ENCODE assay signal across 8 mouse cellular contexts in the genomic region with DNA sequence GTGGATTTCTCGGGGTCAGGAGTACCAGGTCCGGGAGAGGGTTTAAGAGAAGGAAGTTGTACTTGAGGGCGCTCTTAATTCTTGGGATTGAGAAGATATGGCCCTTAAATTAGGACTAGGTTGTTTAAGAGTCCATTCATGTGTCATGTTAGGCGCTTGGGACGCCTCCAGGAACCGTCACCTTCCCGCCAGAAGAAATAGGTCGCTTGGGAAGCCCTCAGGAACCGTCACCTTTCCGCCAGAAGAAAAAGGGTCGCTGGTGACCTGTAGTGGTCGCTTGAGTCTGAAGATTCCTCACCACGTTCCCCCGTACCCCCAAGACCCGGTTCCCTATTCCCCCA. TPM values are rescaled to one million over a fixed set of nuclear protein-coding genes. Genes with fewer than 3 reads are reported as not detected.
DNase-seq lines count a peak whose midpoint lies in the region; ATAC-seq and TF ChIP-seq lines count a peak whose summit lies in the region.

No protein-coding gene starts in this region.

- H3K4me2 ChIP-seq in kidney, embryonic 16.5 days (replicated peaks; ENCODE audit: low read depth, low read length): peak overlapping the region; percentile 63
- H3K4me2 ChIP-seq in heart, embryonic 12.5 days: peak overlapping the region; percentile 67
- peak overlapping the region; percentile 81 for H3K4me2 ChIP-seq in limb, embryonic 14.5 days (replicated peaks; ENCODE audit: low read depth, low read length, severe bottlenecking)

- WGBS in kidney, embryonic 16.5 days: under 1% methylated on average over 15 of the region's 15 CpGs
- 2% methylated on average over 15 of the region's 15 CpGs for WGBS in heart, embryonic 12.5 days
- under 1% methylated on average over 15 of the region's 15 CpGs for WGBS in limb, embryonic 14.5 days

- peak overlapping the region; percentile 92 for H3K4me3 ChIP-seq in kidney, embryonic 16.5 days (ENCODE audit: low read length)
- peak overlapping the region; percentile 87 for H3K4me3 ChIP-seq in heart, embryonic 12.5 days
- peak overlapping the region; percentile 97 for H3K4me3 ChIP-seq in limb, embryonic 14.5 days (replicated peaks; ENCODE audit: low read length)

- peak overlapping the region; percentile 100 for H3K27ac ChIP-seq in kidney, embryonic 16.5 days (ENCODE audit: low read length)
- peak overlapping the region; percentile 99 for H3K27ac ChIP-seq in heart, embryonic 12.5 days (ENCODE audit: poor library complexity, severe bottlenecking)
- H3K27ac ChIP-seq in limb, embryonic 14.5 days (replicated peaks; ENCODE audit: low read depth, low read length): peak overlapping the region; percentile 97

- no peak for TF ChIP-seq POLR2A in limb, embryonic 14.5 days (IDR thresholded peaks at IDR 0.05; ENCODE audit: borderline replicate concordance, extremely low read depth, insufficient read depth, insufficient read length)

- ATAC-seq in kidney, embryonic 16.5 days (ENCODE audit: low FRiP score, low TSS enrichment): no peak
- ATAC-seq in heart, embryonic 12.5 days (ENCODE audit: insufficient number of reproducible peaks, low FRiP score): no peak
- ATAC-seq in limb, embryonic 14.5 days (ENCODE audit: low FRiP score, low read depth): no peak

- H3K36me3 ChIP-seq in kidney, embryonic 16.5 days (ENCODE audit: insufficient read depth, low read length): peaks cover 3% of the 10 kb centered on the region; the same call in 1 of the 2 replicates
- H3K36me3 ChIP-seq in heart, embryonic 12.5 days: peaks cover 5% of the 10 kb centered on the region; the same call in 1 of the 2 replicates
- H3K36me3 ChIP-seq in limb, embryonic 14.5 days (ENCODE audit: control insufficient read depth, insufficient read depth, low read length): peaks cover 4% of the 10 kb centered on the region; the same call in 1 of the 2 replicates

- H3K27me3 ChIP-seq in kidney, embryonic 16.5 days (ENCODE audit: insufficient read depth, low read length): no peaks in the 10 kb centered on the region
- no peaks in the 10 kb centered on the region for H3K27me3 ChIP-seq in heart, embryonic 12.5 days (replicated peaks)
- no peaks in the 10 kb centered on the region for H3K27me3 ChIP-seq in limb, embryonic 14.5 days (ENCODE audit: control insufficient read depth, insufficient read depth, low read length)

- H3K9ac ChIP-seq in kidney, embryonic 16.5 days (replicated peaks; ENCODE audit: low read length): peak overlapping the region; percentile 99
- peak overlapping the region; percentile 96 for H3K9ac ChIP-seq in heart, embryonic 12.5 days
- H3K9ac ChIP-seq in limb, embryonic 14.5 days (ENCODE audit: low read depth, low read length, severe bottlenecking): peak overlapping the region; percentile 99

- no peak for DNase-seq in kidney, adult 9 months
- DNase-seq in adrenal gland, postnatal 36 days: peak; percentile 23 to 31
- DNase-seq in limb, embryonic 14.5 days (ENCODE audit: low spot score): no peak
- peak; percentile 32 for DNase-seq in neural tube, embryonic 10.5 days (ENCODE audit: extremely low spot score, low spot score)
- no peak for DNase-seq in Muller cell, postnatal 12 days (ENCODE audit: inconsistent ontology term)
- no peak for DNase-seq in layer of hippocampus, adult 8-10 months (ENCODE audit: low spot score in 2 of 2)

- H3K9me3 ChIP-seq in kidney, embryonic 16.5 days (ENCODE audit: low read length): no peaks in the 10 kb centered on the region
- H3K9me3 ChIP-seq in heart, embryonic 12.5 days (replicated peaks): no peaks in the 10 kb centered on the region
- no peaks in the 10 kb centered on the region for H3K9me3 ChIP-seq in limb, embryonic 14.5 days (ENCODE audit: control insufficient read depth, low read length)

- peaks cover 24% of the 10 kb centered on the region for H3K4me1 ChIP-seq in kidney, embryonic 16.5 days (ENCODE audit: insufficient read depth, low read length)
- H3K4me1 ChIP-seq in heart, embryonic 12.5 days (replicated peaks): peaks cover 36% of the 10 kb centered on the region
- peaks cover 12% of the 10 kb centered on the region for H3K4me1 ChIP-seq in limb, embryonic 14.5 days (ENCODE audit: control insufficient read depth, insufficient read depth, low read length)

RNA-seq across cellular contexts. Expression of a gene that starts 0.5 kb away (rescaled TPM):
- polyA plus RNA-seq in kidney, embryonic 16.5 days (2015; fragmentation: Nextera tagmentation; extraction: Ambion mirVana): 104 and 108 TPM in 2 replicates
- total RNA-seq in adrenal gland, postnatal 36 days (2021): 10 to 100 TPM; 70.8 to 71.6 TPM
- polyA plus RNA-seq in heart, embryonic 12.5 days (2016; fragmentation: Nextera tagmentation; extraction: Ambion mirVana): 138 and 141 TPM in 2 replicates
- 65.2 and 76.3 TPM in 2 replicates for polyA plus RNA-seq in limb, embryonic 14.5 days (2012; rRNA removed)
- 105 and 116 TPM in 2 replicates for polyA plus RNA-seq in limb, embryonic 14.5 days (2014; fragmentation: Nextera tagmentation; extraction: Ambion mirVana)
- total RNA-seq in layer of hippocampus, adult 8-10 months (2022): 10 to 100 TPM; 34.0 to 37.6 (median 35.6) TPM

RNA-seq across cellular contexts. Expression of a gene that starts 1.5 kb away (rescaled TPM):
- 139 and 146 TPM in 2 replicates for polyA plus RNA-seq in kidney, embryonic 16.5 days (2015; fragmentation: Nextera tagmentation; extraction: Ambion mirVana)
- 100 to 1,000 TPM; 112 to 159 TPM for total RNA-seq in adrenal gland, postnatal 36 days (2021)
- 182 and 186 TPM in 2 replicates for polyA plus RNA-seq in heart, embryonic 12.5 days (2016; fragmentation: Nextera tagmentation; extraction: Ambion mirVana)
- 73.8 and 99.9 TPM in 2 replicates for polyA plus RNA-seq in limb, embryonic 14.5 days (2012; rRNA removed)
- polyA plus RNA-seq in limb, embryonic 14.5 days (2014; fragmentation: Nextera tagmentation; extraction: Ambion mirVana): 167 and 179 TPM in 2 replicates
- 10 to 100 TPM; 67.2 to 94.4 (median 79.4) TPM for total RNA-seq in layer of hippocampus, adult 8-10 months (2022)

RNA-seq across cellular contexts. Expression of a gene that starts 12.6 kb away (rescaled TPM):
- 65.4 and 67.5 TPM in 2 replicates for polyA plus RNA-seq in kidney, embryonic 16.5 days (2015; fragmentation: Nextera tagmentation; extraction: Ambion mirVana)
- 10 to 100 TPM; 33.4 to 39.0 TPM for total RNA-seq in adrenal gland, postnatal 36 days (2021)
- polyA plus RNA-seq in heart, embryonic 12.5 days (2016; fragmentation: Nextera tagmentation; extraction: Ambion mirVana): 25.9 and 30.8 TPM in 2 replicates
- 39.9 and 49.7 TPM in 2 replicates for polyA plus RNA-seq in limb, embryonic 14.5 days (2012; rRNA removed)
- polyA plus RNA-seq in limb, embryonic 14.5 days (2014; fragmentation: Nextera tagmentation; extraction: Ambion mirVana): 45.1 and 47.3 TPM in 2 replicates
- 10 to 100 TPM; 18.1 to 19.5 (median 18.8) TPM for total RNA-seq in layer of hippocampus, adult 8-10 months (2022)

RNA-seq across cellular contexts. Expression of a gene that starts 13.5 kb away (rescaled TPM):
- 1.1 and 1.4 TPM in 2 replicates for polyA plus RNA-seq in kidney, embryonic 16.5 days (2015; fragmentation: Nextera tagmentation; extraction: Ambion mirVana)
- not detected for total RNA-seq in adrenal gland, postnatal 36 days (2021)
- polyA plus RNA-seq in heart, embryonic 12.5 days (2016; fragmentation: Nextera tagmentation; extraction: Ambion mirVana): 1.7 and 2.0 TPM in 2 replicates
- 0.08 and 0.22 TPM in 2 replicates for polyA plus RNA-seq in limb, embryonic 14.5 days (2012; rRNA removed)
- 1.4 and 1.6 TPM in 2 replicates for polyA plus RNA-seq in limb, embryonic 14.5 days (2014; fragmentation: Nextera tagmentation; extraction: Ambion mirVana)
- total RNA-seq in layer of hippocampus, adult 8-10 months (2022): under 1 TPM in 1 of 4 experiments, not detected in 3; 0.65 TPM

RNA-seq across cellular contexts. Expression of a gene that starts 43.9 kb away (rescaled TPM):
- polyA plus RNA-seq in kidney, embryonic 16.5 days (2015; fragmentation: Nextera tagmentation; extraction: Ambion mirVana): 23.9 and 26.9 TPM in 2 replicates
- 10 to 100 TPM; 30.7 to 37.6 TPM for total RNA-seq in adrenal gland, postnatal 36 days (2021)
- 6.7 and 7.2 TPM in 2 replicates for polyA plus RNA-seq in heart, embryonic 12.5 days (2016; fragmentation: Nextera tagmentation; extraction: Ambion mirVana)
- 9.8 and 11.9 TPM in 2 replicates for polyA plus RNA-seq in limb, embryonic 14.5 days (2012; rRNA removed)
- polyA plus RNA-seq in limb, embryonic 14.5 days (2014; fragmentation: Nextera tagmentation; extraction: Ambion mirVana): 15.0 and 21.2 TPM in 2 replicates
- total RNA-seq in layer of hippocampus, adult 8-10 months (2022): 10 to 100 TPM; 63.2 to 71.1 (median 65.4) TPM

Comparison
In these comparisons a context has a peak if more than half of its experiments do, and no peak if none do; other contexts are left out.
1. DNase-seq: peak in adrenal gland, postnatal 36 days (2 of 2) and neural tube, embryonic 10.5 days (single experiment); none in kidney, adult 9 months (single experiment), limb, embryonic 14.5 days (single experiment), Muller cell, postnatal 12 days (single experiment) and layer of hippocampus, adult 8-10 months (0 of 2).
2. Peak in every context shown above with its lines, with median percentiles within 50 percentile points of each other: H3K27ac ChIP-seq, H3K4me2 ChIP-seq, H3K4me3 ChIP-seq and H3K9ac ChIP-seq.